Mouse (Mus musculus) mature B cell (primary cell): Measurements from ENCODE around the gene Brpf3.
"Not testable (repeated sequence)": the region's sequence is repeated elsewhere in the genome, so short reads cannot be mapped to it uniquely, and the experiment has no call there.

ENCODE experiments used
- in situ Hi-C: fragments of 300-500 bp; cut with MboI; formaldehyde crosslinking; loops from 2 replicates; pipeline ENCODE4 v1.14.3; 2019

Brpf3 gene

DNA sequence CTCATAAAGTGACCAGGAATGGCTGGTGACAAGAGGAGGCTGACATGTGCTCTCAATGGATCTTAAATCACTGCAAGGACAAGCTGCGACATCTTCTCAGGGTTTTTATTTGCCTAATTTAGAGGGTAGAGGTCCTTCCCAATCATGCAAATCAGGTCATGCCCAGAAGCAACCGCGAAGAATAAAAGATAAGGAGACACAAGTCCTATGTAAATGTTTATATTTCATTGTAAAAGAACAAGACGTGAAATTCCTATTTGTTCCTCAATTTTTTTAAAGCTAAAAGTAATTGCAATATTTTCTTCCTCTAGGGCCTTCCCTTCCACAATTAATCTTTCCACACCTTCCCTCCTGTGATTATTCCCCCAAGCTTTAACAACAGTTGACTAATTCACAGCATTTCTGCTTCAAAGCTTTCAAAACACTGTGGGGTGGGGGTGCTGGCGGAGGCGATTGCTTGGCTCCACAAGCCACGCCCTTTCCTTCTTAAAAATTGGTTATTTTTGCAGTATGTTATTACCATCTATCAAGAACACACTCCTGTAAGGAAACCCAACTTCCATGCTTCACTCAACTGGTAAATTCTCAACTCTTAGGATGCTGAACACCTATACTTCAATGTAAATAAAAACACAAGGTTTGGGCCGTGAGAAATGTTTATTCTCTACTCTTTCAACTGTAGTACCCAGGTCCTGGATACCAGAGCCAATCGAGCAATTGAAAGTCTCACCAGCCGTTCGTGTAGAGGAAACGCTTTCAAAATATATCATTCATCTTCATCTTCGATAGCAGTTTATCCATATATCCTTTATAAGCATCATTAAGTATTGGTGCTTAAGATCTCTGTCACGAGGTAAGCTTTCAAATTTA is 1.4 kb upstream of the Brpf3 start:
- in situ Hi-C loops: no loop called here

- in situ Hi-C loops: no loop called here
Observed at GRCm38 (mm10) chr17:28800281-28800670, 614 bp upstream of the Brpf3 start.

GRCm38 (mm10) chr17:28801474-28802005 is 650 bp downstream of the Brpf3 start:
- in situ Hi-C loops: no loop called here

DNA sequence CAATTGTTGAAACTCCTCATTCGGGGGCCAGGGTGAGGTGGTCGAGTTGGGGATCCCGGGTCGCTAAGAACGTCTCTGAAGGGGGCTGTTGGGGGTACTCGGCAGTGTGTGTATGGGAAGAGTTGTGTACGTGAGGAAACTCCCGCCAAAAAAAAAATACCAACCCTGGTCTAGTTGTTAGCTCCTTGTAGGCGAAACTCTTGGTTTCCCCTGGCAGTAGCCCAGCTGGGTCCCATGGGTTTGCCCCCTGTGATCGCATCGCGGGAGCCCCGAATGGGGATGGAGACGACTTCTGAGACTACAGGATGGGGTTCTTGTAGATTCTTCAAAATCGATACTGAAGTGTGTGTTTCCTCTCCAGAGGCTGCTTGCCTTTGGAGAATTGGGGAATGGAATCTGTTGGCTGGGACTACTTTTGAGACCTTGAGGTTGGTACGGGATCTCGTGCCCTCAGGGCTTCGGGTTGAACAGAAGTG is 1.2 kb downstream of the Brpf3 start:
- in situ Hi-C loops: no loop called here

DNA sequence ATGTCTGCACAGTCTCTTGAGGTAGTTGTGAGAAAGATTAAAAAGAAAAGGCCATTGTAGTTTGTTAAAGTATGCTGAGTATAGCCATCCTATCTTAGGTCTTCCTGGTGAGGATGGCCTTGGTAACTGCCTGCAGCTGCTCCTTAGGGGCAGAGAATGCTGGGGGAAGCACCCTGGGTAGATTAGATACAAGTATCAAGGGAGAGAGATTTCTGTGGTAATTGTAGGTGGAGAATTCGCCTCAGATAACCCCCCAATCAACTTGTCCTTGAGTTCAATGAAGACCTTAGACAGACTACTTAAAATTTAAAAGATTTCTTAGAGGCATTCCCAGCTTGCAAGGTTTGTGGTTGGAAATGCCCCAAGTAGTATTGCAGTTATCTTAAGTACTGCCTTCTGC is 2.4 kb downstream of the Brpf3 start:
- in situ Hi-C loops: no loop called here

- in situ Hi-C loops: no loop called here
Observed at GRCm38 (mm10) chr17:28804973-28805372, 4.1 kb downstream of the Brpf3 start.

DNA sequence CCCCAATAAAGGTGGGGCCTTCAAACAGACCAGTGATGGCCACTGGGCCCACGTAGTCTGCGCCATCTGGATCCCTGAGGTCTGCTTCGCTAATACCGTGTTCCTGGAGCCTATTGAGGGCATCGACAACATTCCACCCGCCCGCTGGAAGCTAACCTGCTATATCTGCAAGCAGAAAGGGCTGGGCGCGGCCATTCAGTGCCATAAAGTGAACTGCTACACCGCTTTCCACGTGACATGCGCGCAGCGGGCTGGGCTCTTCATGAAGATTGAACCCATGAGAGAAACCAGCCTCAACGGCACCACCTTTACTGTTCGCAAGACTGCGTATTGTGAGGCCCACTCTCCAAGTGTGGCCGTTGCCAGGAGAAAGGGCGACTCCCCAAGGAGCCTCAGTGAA is 5.9 kb downstream of the Brpf3 start:
- in situ Hi-C loops: no loop called here

DNA sequence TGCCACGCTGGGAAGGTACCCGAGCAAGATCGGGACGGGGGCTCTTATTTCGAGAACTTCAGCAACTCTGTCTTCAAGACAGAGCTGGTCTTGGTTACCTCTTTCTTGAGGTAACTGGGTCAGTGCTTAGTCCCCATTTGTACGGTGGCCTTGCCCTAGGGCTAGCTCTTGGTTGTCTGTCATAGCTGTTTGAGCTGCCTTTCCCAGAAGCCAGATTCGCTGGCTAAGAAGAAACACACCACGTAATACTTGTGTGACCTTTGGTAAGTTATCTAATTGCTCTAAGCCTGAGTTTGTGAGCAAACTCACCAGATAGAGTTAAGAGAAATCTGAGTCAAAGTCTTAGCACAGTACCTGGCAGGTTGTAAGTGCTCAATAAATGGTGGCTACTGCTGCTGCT is 7.8 kb downstream of the Brpf3 start:
- in situ Hi-C loops: no loop called here

GRCm38 (mm10) chr17:28809175-28809831 is 8.4 kb downstream of the Brpf3 start:
- in situ Hi-C loops: no loop called here

GRCm38 (mm10) chr17:28812345-28812744 is 11.5 kb downstream of the Brpf3 start:
- in situ Hi-C loops: no loop called here

GRCm38 (mm10) chr17:28814529-28815097 is 13.7 kb downstream of the Brpf3 start:
- in situ Hi-C loops: no loop called here

- in situ Hi-C loops: no loop called here
Observed at GRCm38 (mm10) chr17:28815384-28816004, 14.6 kb downstream of the Brpf3 start.

DNA sequence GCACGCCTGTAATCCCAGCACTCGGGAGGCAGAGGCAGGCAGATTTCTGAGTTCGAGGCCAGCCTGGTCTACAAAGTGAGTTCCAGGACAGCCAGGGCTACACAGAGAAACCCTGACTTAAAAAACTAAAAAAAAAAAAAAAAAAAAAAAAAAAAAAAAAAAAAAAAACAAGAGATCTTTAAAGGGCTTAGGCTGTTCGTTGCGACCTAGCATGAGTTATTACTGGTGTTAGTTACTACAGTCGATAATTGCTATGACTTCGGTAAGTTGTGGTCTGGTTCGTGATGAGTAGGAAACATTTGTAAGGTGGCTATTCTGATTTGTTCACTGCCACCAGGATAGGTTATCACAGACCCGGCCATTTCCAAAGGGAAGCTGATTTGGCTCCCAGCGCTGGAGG is 15.4 kb downstream of the Brpf3 start:
- in situ Hi-C loops: not testable (repeated sequence)

DNA sequence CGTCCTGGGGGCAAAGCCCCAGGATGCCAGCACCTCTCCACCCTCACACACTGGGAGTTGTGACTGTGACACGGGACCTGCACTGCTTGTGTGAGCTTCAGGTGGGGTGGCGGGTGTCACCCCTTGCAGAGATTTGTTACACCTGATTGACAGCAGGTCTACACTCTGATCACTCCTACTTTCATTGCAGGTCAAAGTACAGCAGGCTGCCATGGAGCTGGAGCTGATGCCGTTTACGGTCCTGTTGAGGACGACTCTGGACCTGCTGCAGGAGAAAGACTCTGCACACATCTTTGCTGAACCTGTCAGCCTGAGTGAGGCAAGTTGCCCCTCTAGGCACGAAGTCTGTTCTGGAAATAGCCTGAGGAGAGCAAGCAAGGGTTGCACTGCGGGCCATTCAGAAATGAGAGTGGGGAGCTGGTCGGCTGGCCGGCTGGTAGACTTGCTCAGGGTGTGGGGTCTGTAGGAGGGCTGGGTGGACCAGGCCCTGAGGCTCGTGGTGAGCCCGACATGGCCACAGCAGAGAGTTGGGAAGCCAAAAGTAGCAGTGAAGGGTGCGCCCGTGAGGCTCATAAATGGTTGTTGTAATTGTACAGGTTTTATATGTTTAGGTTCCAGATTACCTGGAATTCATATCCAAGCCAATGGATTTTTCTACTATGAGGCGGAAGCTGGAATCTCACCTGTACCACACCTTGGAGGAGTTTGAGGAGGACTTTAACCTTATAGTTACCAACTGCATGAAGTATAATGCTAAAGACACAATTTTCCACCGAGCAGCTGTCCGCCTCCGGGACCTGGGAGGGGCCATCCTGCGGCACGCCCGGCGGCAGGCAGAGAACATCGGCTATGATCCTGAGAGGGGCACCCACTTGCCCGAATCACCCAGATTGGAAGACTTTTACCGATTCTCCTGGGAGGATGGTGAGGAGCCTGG is 16.3 kb downstream of the Brpf3 start:
- in situ Hi-C loops: no loop called here

- in situ Hi-C loops: no loop called here
Observed at GRCm38 (mm10) chr17:28820189-28820588, 19.3 kb downstream of the Brpf3 start.

DNA sequence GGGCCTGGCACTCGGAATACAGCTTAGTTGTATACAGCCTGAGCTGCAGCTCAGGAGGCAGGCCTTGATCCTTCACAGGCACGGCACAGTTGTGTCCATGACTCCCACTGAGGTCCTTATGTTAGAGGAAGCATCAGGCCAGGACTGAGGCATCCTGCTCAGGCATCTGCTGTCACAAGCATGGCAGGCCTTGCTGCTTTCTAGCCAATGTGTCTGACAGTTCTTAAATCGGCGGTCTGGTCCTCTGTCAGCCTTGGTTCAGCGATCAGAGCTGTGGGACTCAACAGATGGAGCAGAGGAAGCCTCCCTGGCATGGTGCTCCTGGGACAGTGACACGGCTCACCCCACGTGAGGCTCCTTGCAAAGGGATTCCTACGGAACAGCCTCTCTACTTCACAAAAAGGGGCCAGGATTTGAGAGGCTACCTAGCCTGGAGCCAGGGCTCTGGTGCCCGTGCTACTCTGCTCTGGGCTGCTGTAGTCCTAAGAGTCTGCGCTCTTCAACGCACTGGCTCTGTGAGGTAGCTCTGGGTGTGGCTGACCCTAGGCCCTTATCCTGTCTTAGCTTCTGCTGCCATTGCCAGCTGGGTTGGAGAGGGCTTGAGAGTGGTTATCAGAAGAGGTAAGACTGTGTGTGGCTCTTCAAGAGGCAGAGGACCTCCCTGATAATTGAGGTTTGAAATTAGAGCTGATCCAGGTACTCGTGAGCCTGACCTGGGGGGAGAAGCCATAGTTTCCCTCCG is 22.3 kb downstream of the Brpf3 start:
- in situ Hi-C loops: no loop called here

DNA sequence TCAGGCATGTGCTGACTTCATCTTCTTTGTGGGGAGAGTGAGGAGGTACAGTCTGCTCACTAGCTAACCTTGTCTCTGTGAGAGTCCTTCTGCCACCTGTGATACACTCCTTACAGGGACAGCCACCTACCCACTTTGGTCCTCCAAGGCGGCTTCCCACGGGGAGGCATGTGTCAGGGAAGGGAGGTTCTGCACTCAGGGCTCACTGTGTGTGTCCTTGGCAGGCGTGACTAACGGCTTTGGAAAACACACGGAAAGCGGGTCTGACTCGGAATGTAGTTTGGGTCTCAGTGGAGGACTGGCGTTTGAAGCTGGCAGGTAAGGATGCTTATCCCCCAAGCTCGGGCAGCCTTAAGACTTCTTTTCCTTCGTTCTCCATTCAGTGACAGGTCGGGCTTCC is 22.9 kb downstream of the Brpf3 start:
- in situ Hi-C loops: no loop called here

GRCm38 (mm10) chr17:28824896-28825295 is 24.0 kb downstream of the Brpf3 start:
- in situ Hi-C loops: no loop called here

- in situ Hi-C loops: no loop called here
Observed at GRCm38 (mm10) chr17:28825359-28826041, 24.6 kb downstream of the Brpf3 start.
